Mouse (Mus musculus) lung, postnatal 0 days (tissue): Measurements from ENCODE around the gene Has1.

Experiments
- CTCF ChIP-seq: IDR thresholded peaks from 2 replicates; pipeline ENCODE4 v1.5.1; 2016; ENCODE audit warnings: antibody characterized with exemption, mild to moderate bottlenecking
- EP300 ChIP-seq: IDR thresholded peaks from 2 replicates; pipeline ENCODE4 v1.6.1; 2016; ENCODE audit warnings: antibody characterized with exemption, mild to moderate bottlenecking, control low read depth

DNA sequence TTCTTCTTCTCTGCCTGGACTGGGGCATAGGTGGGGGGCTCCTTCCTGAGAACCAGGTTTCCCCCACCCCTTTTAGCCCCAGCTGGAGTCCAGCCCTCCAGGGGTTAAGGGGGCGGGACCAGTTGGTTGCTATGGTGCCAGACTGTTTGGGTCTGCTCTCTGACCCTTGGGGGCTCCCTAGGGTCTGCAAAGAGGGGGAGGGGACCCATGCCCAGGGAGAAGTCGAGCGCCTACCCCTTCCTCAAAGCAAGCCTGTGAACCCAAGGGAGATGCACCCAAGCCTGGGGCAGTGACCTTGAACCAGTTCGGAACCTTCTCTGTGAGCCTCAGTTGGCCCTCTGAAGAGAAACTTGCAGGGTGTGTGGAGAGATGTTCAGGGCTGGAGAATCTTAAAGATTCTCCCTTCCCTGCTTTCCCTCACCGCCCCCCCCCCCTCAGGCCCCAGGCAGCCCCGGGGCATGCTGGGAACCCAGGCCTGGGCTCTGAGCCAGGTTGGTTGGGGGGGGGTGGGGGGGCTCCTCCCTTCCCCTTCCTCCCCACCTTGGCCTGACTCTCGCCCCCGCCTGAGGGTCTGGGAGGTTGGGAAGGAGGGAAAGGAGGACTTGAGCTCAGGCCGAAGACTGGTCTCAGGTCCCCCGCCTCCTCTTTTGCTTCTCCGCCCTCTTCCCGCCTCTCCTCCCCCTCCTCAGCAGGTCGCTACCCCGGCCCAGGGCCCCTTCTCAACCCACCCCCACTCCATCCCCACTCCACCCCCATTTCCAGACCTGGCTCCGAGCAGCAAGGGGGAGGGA lies 26.6 kb downstream of the Has1 start:
- TF ChIP-seq CTCF (no peak), EP300 (no peak; the same call in 1 of the 2 replicates)
